Mouse (Mus musculus) embryonic facial prominence, embryonic 10.5 days (tissue): ENCODE data around the gene Rpl29. TPM values are rescaled to one million over a fixed set of nuclear protein-coding genes. Genes with fewer than 3 reads are reported as not detected.
A peak's percentile ranks its signal among the peaks of the same experiment; 100 is the strongest.

Source experiments
- DNase-seq: peaks from one replicate; pipeline ENCODE4 v3.0.0-alpha.2; 2017; ENCODE audit warnings: low spot score
- H3K27ac ChIP-seq: fragments of 300-500 bp; sonication (generic); replicated peaks from 2 replicates; pipeline ENCODE4 v1.5.1; 2016; ENCODE audit warnings: mild to moderate bottlenecking
- H3K27me3 ChIP-seq: fragments of 300-500 bp; sonication (generic); replicated peaks from 2 replicates; pipeline ENCODE4 v1.6.1; 2016; ENCODE audit warnings: low read depth, mild to moderate bottlenecking; ENCODE audit not compliant: poor library complexity, severe bottlenecking
- H3K36me3 ChIP-seq: fragments of 300-500 bp; sonication (generic); replicated peaks from 2 replicates; pipeline ENCODE4 v1.6.1; 2016; ENCODE audit warnings: mild to moderate bottlenecking, moderate library complexity
- H3K4me1 ChIP-seq: fragments of 300-500 bp; sonication (generic); 2 replicates; pipeline ENCODE4 v1.6.1; 2016
- H3K4me3 ChIP-seq: fragments of 300-500 bp; sonication (generic); 2 replicates; pipeline ENCODE4 v1.5.1; 2016; ENCODE audit warnings: mild to moderate bottlenecking, moderate library complexity
- H3K9me3 ChIP-seq: fragments of 300-500 bp; sonication (generic); 2 replicates; pipeline ENCODE4 v1.6.1; 2016; ENCODE audit warnings: mild to moderate bottlenecking
- WGBS: fragments of 180-500 bp; shearing (Covaris S2); methylation state at CpG from one replicate; pipeline ENCODE4 v1.1.7; 2016; 5-methylcytosine and 5-hydroxymethylcytosine counted together
- polyA plus RNA-seq: library from polyadenylated mRNA; unstranded; fragments of >200 nt; fragmentation: Nextera tagmentation; extraction: Ambion mirVana; gene quantifications from 2 replicates; pipeline ENCODE4 v1.2.1, GENCODE M21; 2016

The Rpl29 gene
- polyA plus RNA-seq, 1 experiment from 2014 or later = 1,047 TPM

- Histone ChIP-seq H3K4me3 (peak overlapping the region; percentile 86), H3K27me3 (no peaks in the 10 kb centered on the region), H3K27ac (peak overlapping the region; percentile 99), H3K9me3 (no peaks in the 10 kb centered on the region), H3K36me3 (peaks cover 17% of the 10 kb centered on the region), H3K4me1 (peaks cover 91% of the 10 kb centered on the region)
- WGBS = 24% methylated on average over 6 of the region's 6 CpGs
- no peak for DNase-seq
Measured at GRCm38 (mm10) chr9:106452351-106452750, 23.1 kb downstream of the Rpl29 start.

GRCm38 (mm10) chr9:106452821-106453220, 23.6 kb downstream of the Rpl29 start:
- Histone ChIP-seq H3K27me3 (no peaks in the 10 kb centered on the region), H3K9me3 (no peaks in the 10 kb centered on the region), H3K27ac (peak overlapping the region; percentile 99), H3K36me3 (peaks cover 21% of the 10 kb centered on the region), H3K4me1 (peaks cover 91% of the 10 kb centered on the region), H3K4me3 (peak overlapping the region; percentile 86)
- DNase-seq = peak; percentile 85
- WGBS = under 1% methylated on average over 7 of the region's 7 CpGs

- peak within 1 kb of the TSS; percentile 99 for H3K27ac ChIP-seq
- H3K4me3 ChIP-seq = peak within 1 kb of the TSS; percentile 86
- H3K4me1 ChIP-seq = peaks cover 91% of the 10 kb centered on the region
- peaks cover 28% of the 10 kb centered on the region for H3K36me3 ChIP-seq
- under 1% methylated on average over 59 of the region's 74 CpGs for WGBS
- no peaks in the 10 kb centered on the region for H3K27me3 ChIP-seq
- peak; percentile 93 for DNase-seq
- H3K9me3 ChIP-seq = no peaks in the 10 kb centered on the region
Measured at GRCm38 (mm10) chr9:106453271-106454070, 24.2 kb downstream of the Rpl29 start, which contains the start of gene Pcbp4. Pcbp4 (plus strand) TSS chr9:106453291.

DNA sequence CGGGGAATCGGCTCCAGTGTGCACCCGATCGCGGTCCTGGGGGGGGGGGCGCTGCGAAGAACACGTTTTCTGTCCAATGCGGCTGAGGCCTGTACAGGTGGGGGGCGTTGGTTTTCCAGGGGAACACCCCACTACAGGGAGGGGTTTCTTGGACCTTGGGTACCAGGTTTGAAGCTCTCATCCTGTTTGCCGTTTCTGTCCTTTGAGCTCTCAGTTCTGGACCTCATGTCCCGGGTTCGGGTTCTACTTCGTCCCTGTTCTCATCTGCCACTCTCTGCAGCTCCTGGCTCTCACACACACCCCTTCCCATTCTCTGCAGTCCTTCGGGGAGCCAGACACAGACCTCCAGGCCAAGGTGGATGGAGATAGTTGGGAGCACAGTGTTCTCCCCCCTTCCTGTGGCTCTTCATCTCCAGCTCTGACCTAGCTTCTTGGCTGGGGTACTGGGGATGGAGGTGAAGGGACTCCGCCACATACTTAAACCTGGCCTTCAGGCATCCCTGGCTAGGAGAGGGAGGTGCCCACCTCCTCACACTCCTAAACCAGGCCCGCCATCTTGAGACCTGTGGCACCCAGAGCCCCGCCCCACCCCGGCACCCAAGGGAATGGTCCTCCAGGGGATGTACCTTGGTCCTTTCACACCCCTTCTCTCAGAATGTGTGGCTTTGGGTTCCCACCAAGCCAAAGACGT, 25.0 kb downstream of the Rpl29 start:
- 1% methylated on average over 20 of the region's 20 CpGs for WGBS
- Histone ChIP-seq H3K4me3 (peak overlapping the region; percentile 86), H3K9me3 (no peaks in the 10 kb centered on the region), H3K27ac (peak overlapping the region; percentile 99), H3K27me3 (no peaks in the 10 kb centered on the region), H3K4me1 (peaks cover 91% of the 10 kb centered on the region), H3K36me3 (peaks cover 35% of the 10 kb centered on the region)
- DNase-seq = peak; percentile 72

DNA sequence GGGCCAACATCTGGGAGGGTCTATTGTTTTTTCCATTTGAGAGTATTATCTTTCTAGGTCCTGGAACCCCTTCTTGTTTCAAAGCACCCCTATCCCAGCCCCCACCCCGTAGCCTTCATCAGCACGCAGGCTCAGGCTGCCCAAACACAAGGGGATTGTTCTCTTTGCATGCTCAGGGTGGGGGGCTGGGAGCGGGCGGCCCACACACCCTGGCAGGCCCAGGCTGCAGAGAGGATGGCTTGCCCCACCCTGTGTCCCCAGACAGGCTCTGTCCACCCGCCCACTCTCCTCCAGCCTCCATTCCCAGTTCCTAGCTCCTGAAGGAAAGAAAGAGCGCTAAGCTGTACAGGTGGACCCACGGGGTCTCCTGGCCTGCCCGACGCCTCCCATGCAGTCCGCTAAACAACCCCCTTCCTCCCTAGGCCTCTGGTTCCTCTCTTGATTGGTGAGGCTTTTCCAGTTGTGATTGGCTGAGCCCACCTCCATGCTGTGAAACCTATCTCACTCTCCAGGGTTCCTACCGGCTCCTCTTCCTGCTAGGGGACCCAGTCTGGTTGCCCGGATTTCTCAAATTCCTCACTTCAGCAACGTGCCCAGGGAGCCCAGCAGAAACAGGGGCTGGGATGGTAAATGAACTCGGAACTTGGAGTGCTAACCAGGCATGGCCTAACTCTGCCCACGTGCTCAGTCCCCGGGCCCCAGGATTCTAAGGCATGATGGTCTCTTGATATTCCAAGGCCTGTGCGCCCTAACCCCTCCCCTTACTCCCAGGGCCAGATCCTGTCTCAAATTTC, 25.8 kb downstream of the Rpl29 start:
- Histone ChIP-seq H3K36me3 (peaks cover 44% of the 10 kb centered on the region), H3K27me3 (no peaks in the 10 kb centered on the region), H3K4me3 (peak overlapping the region; percentile 86), H3K4me1 (peaks cover 92% of the 10 kb centered on the region), H3K27ac (peak overlapping the region; percentile 99), H3K9me3 (no peaks in the 10 kb centered on the region)
- peak; percentile 79 for DNase-seq
- under 1% methylated on average over 17 of the region's 17 CpGs for WGBS

- Histone ChIP-seq H3K9me3 (no peaks in the 10 kb centered on the region), H3K4me3 (peak overlapping the region; percentile 86), H3K27ac (peak overlapping the region; percentile 99), H3K36me3 (peaks cover 58% of the 10 kb centered on the region), H3K4me1 (peaks cover 90% of the 10 kb centered on the region), H3K27me3 (no peaks in the 10 kb centered on the region)
- WGBS = 34% methylated on average over 15 of the region's 15 CpGs
- peak; percentile 86 for DNase-seq
Measured at GRCm38 (mm10) chr9:106456325-106457162, 27.3 kb downstream of the Rpl29 start.

DNA sequence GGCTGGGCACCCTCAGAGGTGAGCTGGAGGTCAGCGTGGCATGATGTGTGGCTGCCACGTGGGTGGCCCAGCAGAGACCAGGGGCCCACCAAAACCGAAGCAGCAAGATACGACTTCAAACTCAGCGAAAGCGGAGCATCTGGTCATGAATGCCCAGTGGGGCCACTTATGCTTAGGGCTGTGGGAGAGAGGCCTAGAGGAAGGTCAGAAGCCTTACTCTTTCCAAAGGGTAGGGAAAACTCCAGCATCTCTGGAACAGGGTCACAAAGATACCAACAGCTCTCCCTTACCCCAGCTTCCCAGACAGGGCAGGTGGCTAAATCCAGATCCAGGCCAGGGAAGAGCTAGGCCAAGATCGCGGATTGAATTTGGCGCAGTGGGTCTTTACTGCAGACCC, 27.9 kb downstream of the Rpl29 start:
- peak overlapping the region; percentile 86 for H3K4me3 ChIP-seq
- DNase-seq = no peak
- peaks cover 65% of the 10 kb centered on the region for H3K36me3 ChIP-seq
- peak overlapping the region; percentile 99 for H3K27ac ChIP-seq
- WGBS = 44% methylated on average over 9 of the region's 9 CpGs
- peaks cover 90% of the 10 kb centered on the region for H3K4me1 ChIP-seq
- H3K27me3 ChIP-seq = no peaks in the 10 kb centered on the region
- no peaks in the 10 kb centered on the region for H3K9me3 ChIP-seq

DNA sequence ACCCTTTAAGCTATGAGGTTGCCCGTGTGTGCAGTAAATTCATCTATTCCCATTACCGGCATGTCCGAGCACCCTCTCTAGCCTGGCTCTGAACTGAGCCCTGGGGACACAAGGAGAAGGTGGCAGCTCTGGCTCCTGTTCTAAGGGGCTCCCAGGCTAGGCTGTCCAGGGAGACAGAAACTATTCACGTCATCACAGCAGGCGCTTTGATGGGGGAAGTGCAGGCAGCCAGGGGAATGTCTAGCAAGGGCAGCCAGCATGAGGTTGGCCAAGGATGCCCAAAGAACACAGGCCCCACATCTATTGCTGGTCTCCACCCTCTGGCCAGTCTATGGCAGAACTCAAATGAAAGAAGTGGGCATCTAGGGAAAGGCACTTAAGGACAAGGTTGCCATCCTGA, 28.7 kb downstream of the Rpl29 start:
- Histone ChIP-seq H3K36me3 (peaks cover 72% of the 10 kb centered on the region), H3K27me3 (peaks cover 2% of the 10 kb centered on the region), H3K4me1 (peaks cover 89% of the 10 kb centered on the region), H3K27ac (peak overlapping the region; percentile 99), H3K9me3 (no peaks in the 10 kb centered on the region), H3K4me3 (peak overlapping the region; percentile 86; the same call in 1 of the 2 replicates)
- WGBS = 74% methylated on average over 5 of the region's 5 CpGs
- no peak for DNase-seq

- DNase-seq = no peak
- H3K27me3 ChIP-seq = peaks cover 23% of the 10 kb centered on the region
- H3K27ac ChIP-seq = no peak overlapping the region; the same call in 1 of the 2 replicates
- peaks cover 92% of the 10 kb centered on the region for H3K36me3 ChIP-seq
- H3K4me1 ChIP-seq = peaks cover 98% of the 10 kb centered on the region
- H3K9me3 ChIP-seq = no peaks in the 10 kb centered on the region
- peak overlapping the region; percentile 26 for H3K4me3 ChIP-seq
- 84% methylated on average over 15 of the region's 15 CpGs for whole genome bisulfite sequencing
Measured at GRCm38 (mm10) chr9:106459946-106460345, 30.7 kb downstream of the Rpl29 start.

- Histone ChIP-seq H3K9me3 (no peaks in the 10 kb centered on the region), H3K27ac (peak overlapping the region; percentile 4; the same call in 1 of the 2 replicates), H3K4me3 (peak overlapping the region; percentile 26), H3K36me3 (peaks cover 98% of the 10 kb centered on the region), H3K4me1 (peaks cover 98% of the 10 kb centered on the region), H3K27me3 (peaks cover 26% of the 10 kb centered on the region)
- peak; percentile 21 for DNase-seq
- WGBS = 77% methylated on average over 18 of the region's 18 CpGs
Measured at GRCm38 (mm10) chr9:106460401-106461025, 31.3 kb downstream of the Rpl29 start.

GRCm38 (mm10) chr9:106461026-106461415, 31.8 kb downstream of the Rpl29 start:
- 88% methylated on average over 9 of the region's 9 CpGs for WGBS
- H3K27ac ChIP-seq = no peak overlapping the region
- H3K9me3 ChIP-seq = no peaks in the 10 kb centered on the region
- H3K4me1 ChIP-seq = peaks cover 97% of the 10 kb centered on the region
- H3K27me3 ChIP-seq = peaks cover 31% of the 10 kb centered on the region
- DNase-seq = no peak
- peaks cover 100% of the 10 kb centered on the region for H3K36me3 ChIP-seq
- no peak overlapping the region for H3K4me3 ChIP-seq
